Mouse (Mus musculus): ENCODE measurements around the gene Atp1a1. TPM values are rescaled to one million over a fixed set of nuclear protein-coding genes. Genes with fewer than 3 reads are reported as not detected.

The Atp1a1 gene
- polyA plus RNA-seq, 1 experiment from 2014 or later, result 55.2 TPM

DNA sequence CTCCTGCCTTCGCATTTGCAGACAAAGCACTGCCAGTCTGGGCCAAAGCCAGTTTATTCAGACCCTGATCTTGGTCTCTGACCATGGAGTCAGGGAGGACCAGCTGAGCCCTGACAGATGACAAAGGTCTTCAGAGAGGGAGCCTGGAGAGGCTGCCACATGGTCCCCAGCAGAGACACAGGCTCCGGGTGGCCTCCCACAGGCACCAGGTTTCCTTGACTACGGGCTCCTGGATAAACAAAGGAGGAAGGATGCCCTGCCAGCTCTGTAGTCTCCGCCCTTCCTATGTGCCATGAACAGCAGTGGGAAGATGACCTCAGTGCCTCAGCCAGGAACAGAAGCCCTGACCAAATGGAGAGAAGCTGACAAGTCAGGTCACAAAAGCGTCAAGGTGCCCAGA lies 27.1 kb downstream of the Atp1a1 start:
- H3K9me3 ChIP-seq (replicated peaks), result no peaks in the 10 kb centered on the region
- WGBS (ENCODE audit: insufficient replicate concordance), result 80% methylated on average over 5 of the region's 5 CpGs
- no peak overlapping the region for H3K27ac ChIP-seq
- H3K4me3 ChIP-seq, result no peak overlapping the region
- H3K4me1 ChIP-seq, result 0 out of 2 replicates have a peak, but pooled peaks cover 5% of the 10 kb centered on the region
- H3K36me3 ChIP-seq, result peaks cover 77% of the 10 kb centered on the region
- H3K4me2 ChIP-seq, result no peak overlapping the region
- no peak overlapping the region for H3K9ac ChIP-seq
- ATAC-seq, result no peak
- no peaks in the 10 kb centered on the region for H3K27me3 ChIP-seq (replicated peaks)

DNA sequence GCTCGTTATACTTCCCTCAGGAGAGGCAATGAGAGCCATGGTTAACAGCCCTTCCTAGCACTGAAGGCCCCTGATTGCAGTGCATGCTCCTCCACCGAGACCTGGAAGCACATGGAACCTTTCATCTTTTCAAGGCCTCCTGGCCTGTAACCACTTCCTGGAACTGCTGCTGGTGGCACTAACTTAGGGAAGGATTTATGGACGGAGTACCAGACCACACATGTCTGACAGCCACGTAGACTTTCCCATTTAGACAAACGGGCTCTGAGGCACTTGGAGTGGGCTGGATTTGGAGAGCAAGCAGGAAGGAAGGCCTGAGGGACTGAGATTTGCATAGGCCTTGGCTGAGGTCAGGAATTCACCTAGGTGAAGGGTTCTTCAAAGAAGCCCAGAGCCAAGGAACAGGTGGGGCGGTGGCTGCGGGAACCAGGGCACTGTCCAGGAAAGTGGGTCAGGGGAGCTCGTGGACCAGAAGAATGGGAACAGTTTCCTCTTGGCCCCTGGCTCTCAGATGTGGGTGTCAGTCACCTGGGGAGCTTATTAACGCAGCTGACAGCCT lies 28.9 kb downstream of the Atp1a1 start:
- WGBS (ENCODE audit: insufficient replicate concordance), result 69% methylated on average over 9 of the region's 9 CpGs

DNA sequence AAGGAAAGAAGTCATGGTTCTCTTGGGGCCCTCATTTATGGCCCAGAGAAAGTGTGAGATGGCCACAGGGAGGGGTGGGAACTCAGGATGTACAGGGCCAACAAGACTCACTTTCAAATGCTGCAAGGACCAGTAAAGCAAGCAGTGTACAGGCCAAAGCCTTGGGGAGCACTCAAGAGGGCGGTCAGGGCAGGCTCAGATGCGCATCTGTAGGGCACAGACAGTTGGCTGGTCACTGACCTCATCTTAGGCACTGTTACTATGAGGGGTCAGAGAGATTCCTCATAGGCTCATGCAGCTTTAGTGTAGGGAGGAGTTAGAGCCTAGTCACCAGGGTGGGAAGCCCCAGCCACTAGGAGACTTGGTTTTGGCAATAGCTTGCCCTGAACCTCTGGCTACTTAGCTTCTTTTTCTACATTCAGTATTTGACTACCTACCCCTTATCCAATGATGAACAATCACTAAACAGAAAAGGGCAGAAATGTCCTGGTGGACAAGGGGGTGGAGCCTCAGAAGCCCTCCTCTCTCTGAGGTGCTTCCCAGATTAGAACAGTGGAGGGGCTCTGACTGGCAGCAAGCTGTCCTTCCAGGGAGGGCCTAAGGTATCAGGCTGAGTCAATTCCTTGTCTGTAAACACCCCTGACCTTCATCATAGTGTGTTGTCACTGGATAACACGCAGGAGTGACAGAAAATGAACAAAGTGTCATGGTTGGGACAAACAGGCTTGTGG lies 29.9 kb downstream of the Atp1a1 start:
- no peak overlapping the region for H3K4me2 ChIP-seq
- H3K27ac ChIP-seq, result no peak overlapping the region
- no peak overlapping the region for H3K4me3 ChIP-seq
- 0 out of 2 replicates have a peak, but pooled peaks cover 5% of the 10 kb centered on the region for H3K9me3 ChIP-seq (replicated peaks)
- no peak for ATAC-seq
- peaks cover 50% of the 10 kb centered on the region for H3K36me3 ChIP-seq
- 75% methylated on average over 3 of the region's 3 CpGs for WGBS (ENCODE audit: insufficient replicate concordance)
- H3K4me1 ChIP-seq, result peaks cover 17% of the 10 kb centered on the region
- no peaks in the 10 kb centered on the region for H3K27me3 ChIP-seq (replicated peaks)
- no peak overlapping the region for H3K9ac ChIP-seq

More for the DNA sequence above, 28.9 kb downstream of the Atp1a1 start:
- Histone ChIP-seq H3K4me3 (no peak overlapping the region), H3K4me1 (peaks cover 13% of the 10 kb centered on the region), H3K9ac (no peak overlapping the region), H3K27me3 (replicated peaks) (no peaks in the 10 kb centered on the region), H3K36me3 (peaks cover 60% of the 10 kb centered on the region), H3K4me2 (no peak overlapping the region), H3K27ac (no peak overlapping the region; the same call in 1 of the 2 replicates), H3K9me3 (replicated peaks) (no peaks in the 10 kb centered on the region)
- ATAC-seq, result no peak

DNA sequence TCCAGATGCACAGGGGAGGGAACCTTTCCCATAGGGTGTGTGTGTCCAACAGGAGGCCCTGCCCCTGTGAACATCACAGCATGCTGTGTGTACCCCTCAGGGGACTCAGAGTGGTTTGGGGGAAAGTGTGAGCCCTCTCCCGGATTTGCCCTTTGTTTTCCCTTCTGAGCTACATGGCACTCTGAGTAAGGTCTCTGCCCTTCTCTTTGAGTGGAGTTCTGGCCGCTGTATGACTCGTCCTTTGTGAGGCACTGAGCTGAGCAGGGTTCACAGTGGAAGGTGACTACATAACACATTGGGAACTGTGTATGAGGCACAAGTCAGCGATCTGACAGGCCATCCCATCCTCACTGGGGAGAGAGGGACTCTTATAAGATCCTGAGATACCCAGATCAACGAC lies 31.5 kb downstream of the Atp1a1 start:
- Histone ChIP-seq H3K36me3 (peaks cover 34% of the 10 kb centered on the region), H3K4me2 (no peak overlapping the region), H3K27me3 (replicated peaks) (no peaks in the 10 kb centered on the region), H3K9me3 (replicated peaks) (0 out of 2 replicates have a peak, but pooled peaks cover 5% of the 10 kb centered on the region), H3K4me3 (no peak overlapping the region), H3K9ac (no peak overlapping the region), H3K27ac (no peak overlapping the region), H3K4me1 (peaks cover 17% of the 10 kb centered on the region)
- WGBS (ENCODE audit: insufficient replicate concordance), result 70% methylated on average over 5 of the region's 5 CpGs
- ATAC-seq, result no peak

DNA sequence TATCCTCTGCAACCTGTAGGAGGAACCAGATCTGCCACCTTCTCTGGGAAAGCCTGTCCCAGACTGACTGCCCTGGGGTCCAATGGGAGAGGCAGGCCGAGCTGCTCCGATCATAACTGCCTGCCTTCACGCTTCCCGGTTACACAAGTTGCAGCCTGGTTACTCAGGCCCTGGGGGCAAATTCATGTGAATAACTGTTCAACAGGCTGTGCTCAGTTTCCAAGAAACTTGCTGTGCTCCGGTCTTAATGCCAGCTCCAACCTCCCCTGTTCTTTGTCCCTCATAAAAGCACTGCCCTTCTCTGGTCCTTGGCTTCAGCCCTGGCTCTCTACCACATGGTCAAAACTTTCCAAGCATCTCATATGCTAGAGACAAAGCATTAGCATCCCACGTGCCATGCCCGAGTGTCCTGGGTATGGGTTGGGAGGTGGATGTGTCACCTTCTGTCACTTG lies 32.3 kb downstream of the Atp1a1 start:
- Histone ChIP-seq H3K4me1 (peaks cover 17% of the 10 kb centered on the region), H3K4me3 (no peak overlapping the region), H3K4me2 (no peak overlapping the region), H3K27me3 (replicated peaks) (no peaks in the 10 kb centered on the region), H3K36me3 (peaks cover 26% of the 10 kb centered on the region), H3K27ac (no peak overlapping the region), H3K9ac (no peak overlapping the region), H3K9me3 (replicated peaks) (0 out of 2 replicates have a peak, but pooled peaks cover 5% of the 10 kb centered on the region)
- WGBS (ENCODE audit: insufficient replicate concordance), result 73% methylated on average over 7 of the region's 7 CpGs
- no peak for ATAC-seq

DNA sequence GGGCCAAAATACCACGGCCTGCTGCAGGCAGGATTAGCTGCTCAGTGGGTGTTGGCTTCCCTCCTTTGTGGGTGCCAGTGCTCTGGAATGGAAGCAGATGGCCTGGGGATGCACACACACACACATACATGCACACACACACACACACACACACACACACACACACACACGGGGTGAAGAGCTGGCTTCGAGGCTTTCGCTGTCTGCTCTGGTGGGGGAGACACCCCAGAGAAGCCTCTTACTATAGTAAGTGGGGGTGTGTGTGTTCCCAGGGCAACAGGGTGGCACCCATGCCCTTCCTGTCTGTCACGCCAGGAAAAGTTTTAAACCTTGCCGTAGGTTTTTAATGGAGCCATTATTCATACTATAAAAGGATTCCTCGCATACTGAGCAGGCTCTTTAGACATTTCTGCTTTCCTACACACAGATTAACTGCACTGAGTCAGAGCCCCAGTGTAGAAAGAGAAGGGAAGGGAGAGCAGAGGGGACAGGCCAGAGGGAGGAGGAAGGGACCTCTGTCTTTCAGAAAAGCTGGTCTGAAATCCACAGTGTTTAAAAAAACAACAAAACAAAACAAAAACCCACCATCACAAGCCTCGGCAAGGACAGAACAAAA lies 32.9 kb downstream of the Atp1a1 start:
- H3K27me3 ChIP-seq (replicated peaks), result no peaks in the 10 kb centered on the region
- peaks cover 17% of the 10 kb centered on the region for H3K4me1 ChIP-seq
- H3K27ac ChIP-seq, result no peak overlapping the region
- no peak overlapping the region for H3K9ac ChIP-seq
- H3K4me3 ChIP-seq, result no peak overlapping the region
- H3K36me3 ChIP-seq, result peaks cover 20% of the 10 kb centered on the region
- no peak overlapping the region for H3K4me2 ChIP-seq
- ATAC-seq, result no peak
- 0 out of 2 replicates have a peak, but pooled peaks cover 5% of the 10 kb centered on the region for H3K9me3 ChIP-seq (replicated peaks)
- WGBS (ENCODE audit: insufficient replicate concordance), result 78% methylated on average over 8 of the region's 8 CpGs

DNA sequence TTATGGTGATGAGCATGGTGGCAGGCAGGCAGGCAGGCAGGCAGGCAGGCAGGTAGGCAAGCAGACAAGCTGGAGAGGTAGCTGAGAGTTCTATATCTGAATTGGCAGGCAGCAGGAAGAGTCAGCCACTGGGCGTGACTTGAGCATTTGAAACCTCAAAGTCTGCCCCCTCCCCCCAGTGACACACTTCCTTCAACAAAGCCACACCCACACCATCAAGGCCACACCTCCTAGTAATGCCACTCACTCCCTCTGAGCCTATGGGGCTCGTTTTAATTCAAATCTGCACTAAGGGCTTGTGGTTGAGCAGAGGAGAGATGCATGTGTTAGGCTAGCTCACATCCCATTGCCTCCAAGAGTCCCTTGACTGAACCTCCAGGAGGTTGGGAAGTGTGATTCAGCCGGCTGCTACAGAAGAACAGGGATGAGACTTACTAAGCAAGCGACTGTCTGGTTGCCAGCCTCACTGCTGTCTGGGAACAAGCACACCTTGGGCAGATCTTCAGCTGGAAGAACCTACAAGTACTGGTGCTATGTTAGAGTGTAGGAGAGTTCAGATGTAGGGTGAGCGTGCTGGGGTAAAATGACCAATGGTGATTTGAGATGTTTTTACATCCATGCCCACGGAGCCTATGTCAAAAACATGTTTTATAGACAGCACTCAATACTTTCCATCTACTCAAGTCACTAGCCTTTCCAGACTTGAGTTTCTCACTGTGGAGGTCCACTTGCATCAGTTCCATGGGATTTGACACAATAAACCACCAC lies 33.6 kb downstream of the Atp1a1 start:
- 73% methylated on average over 6 of the region's 6 CpGs for WGBS (ENCODE audit: insufficient replicate concordance)
- Histone ChIP-seq H3K27ac (no peak overlapping the region), H3K36me3 (peaks cover 13% of the 10 kb centered on the region), H3K9ac (no peak overlapping the region), H3K4me2 (no peak overlapping the region), H3K4me3 (no peak overlapping the region), H3K9me3 (replicated peaks) (0 out of 2 replicates have a peak, but pooled peaks cover 5% of the 10 kb centered on the region), H3K4me1 (peaks cover 17% of the 10 kb centered on the region), H3K27me3 (replicated peaks) (no peaks in the 10 kb centered on the region)
- ATAC-seq, result peak; percentile 60

DNA sequence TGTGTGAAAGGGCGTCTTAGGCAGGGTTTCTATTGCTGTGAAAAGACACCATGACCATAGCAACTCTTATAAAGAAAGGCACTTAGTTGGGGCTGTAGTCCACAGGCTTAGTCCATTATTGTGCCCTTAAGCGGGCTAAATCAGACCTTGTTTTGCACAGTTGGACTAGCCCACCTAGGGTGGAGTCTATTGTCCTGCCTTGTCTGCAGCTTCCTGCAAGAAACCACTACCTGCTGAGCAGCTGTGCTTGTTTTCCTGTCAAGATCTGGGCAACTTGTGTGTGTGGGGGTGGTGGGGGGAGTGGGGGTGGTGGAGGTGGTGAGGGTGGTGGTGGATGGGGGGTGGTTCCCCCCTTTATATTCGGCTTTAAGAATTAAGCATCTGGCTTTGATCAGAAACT lies 34.2 kb downstream of the Atp1a1 start:
- no peak for ATAC-seq
- WGBS (ENCODE audit: insufficient replicate concordance), result 84% methylated on average over 3 of the region's 3 CpGs

DNA sequence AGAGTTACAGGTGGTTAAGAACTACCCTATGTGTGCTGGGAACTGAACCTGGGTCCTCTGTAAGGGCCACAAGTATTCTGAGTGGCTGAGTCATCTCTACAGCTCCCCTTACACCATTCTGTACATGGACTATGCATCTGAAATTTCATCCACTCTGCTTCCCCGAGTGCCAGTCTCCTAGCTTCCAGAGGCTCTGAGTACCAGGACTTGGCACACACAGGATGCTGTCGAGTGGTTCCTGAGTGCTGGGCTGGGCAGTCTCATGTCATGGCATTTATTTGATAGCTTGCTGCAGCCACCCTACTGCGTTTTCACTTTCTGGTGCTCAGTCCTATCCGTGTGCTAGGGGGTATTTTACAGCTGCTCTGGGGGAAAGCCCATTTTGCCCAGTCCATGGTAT lies 35.9 kb downstream of the Atp1a1 start:
- no peak for ATAC-seq
- H3K36me3 ChIP-seq, result no peaks in the 10 kb centered on the region
- peaks cover 5% of the 10 kb centered on the region; the same call in 1 of the 2 replicates for H3K9me3 ChIP-seq (replicated peaks)
- H3K4me2 ChIP-seq, result no peak overlapping the region
- WGBS (ENCODE audit: insufficient replicate concordance), result 72% methylated on average over 4 of the region's 4 CpGs
- H3K4me1 ChIP-seq, result peaks cover 18% of the 10 kb centered on the region
- no peak overlapping the region for H3K4me3 ChIP-seq
- H3K27me3 ChIP-seq (replicated peaks), result no peaks in the 10 kb centered on the region
- no peak overlapping the region for H3K27ac ChIP-seq
- no peak overlapping the region for H3K9ac ChIP-seq

More for the DNA sequence above, 34.2 kb downstream of the Atp1a1 start:
- Histone ChIP-seq H3K27me3 (replicated peaks) (no peaks in the 10 kb centered on the region), H3K4me2 (no peak overlapping the region), H3K4me1 (peaks cover 17% of the 10 kb centered on the region), H3K9me3 (replicated peaks) (0 out of 2 replicates have a peak, but pooled peaks cover 5% of the 10 kb centered on the region), H3K4me3 (no peak overlapping the region), H3K27ac (no peak overlapping the region), H3K9ac (no peak overlapping the region), H3K36me3 (peaks cover 6% of the 10 kb centered on the region)

DNA sequence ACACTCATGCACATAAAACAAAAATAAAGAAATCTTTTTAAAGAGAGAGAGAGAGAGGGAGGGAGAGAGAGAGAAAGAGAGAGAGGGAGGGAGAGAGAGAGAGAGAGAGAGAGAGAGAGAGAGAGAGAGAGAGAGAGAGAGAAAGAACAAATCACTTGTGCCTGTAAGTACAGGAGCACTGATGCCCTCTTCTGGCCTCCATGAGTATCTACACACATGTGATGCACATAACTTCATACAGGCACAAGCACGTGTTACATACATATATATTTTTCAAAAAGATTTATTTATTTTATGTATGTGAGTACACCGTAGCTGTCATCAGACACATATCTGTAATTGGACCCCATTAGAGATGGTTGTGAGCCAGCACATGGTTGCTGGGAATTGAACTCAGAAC lies 40.5 kb downstream of the Atp1a1 start:
- Histone ChIP-seq H3K4me3 (no peak overlapping the region), H3K9ac (no peak overlapping the region), H3K27ac (no peak overlapping the region), H3K36me3 (no peaks in the 10 kb centered on the region), H3K4me1 (peaks cover 31% of the 10 kb centered on the region), H3K4me2 (no peak overlapping the region), H3K27me3 (replicated peaks) (no peaks in the 10 kb centered on the region), H3K9me3 (replicated peaks) (no peaks in the 10 kb centered on the region; the same call in 1 of the 2 replicates)
- no peak for ATAC-seq
- 94% methylated on average over 2 of the region's 2 CpGs for WGBS (ENCODE audit: insufficient replicate concordance)

DNA sequence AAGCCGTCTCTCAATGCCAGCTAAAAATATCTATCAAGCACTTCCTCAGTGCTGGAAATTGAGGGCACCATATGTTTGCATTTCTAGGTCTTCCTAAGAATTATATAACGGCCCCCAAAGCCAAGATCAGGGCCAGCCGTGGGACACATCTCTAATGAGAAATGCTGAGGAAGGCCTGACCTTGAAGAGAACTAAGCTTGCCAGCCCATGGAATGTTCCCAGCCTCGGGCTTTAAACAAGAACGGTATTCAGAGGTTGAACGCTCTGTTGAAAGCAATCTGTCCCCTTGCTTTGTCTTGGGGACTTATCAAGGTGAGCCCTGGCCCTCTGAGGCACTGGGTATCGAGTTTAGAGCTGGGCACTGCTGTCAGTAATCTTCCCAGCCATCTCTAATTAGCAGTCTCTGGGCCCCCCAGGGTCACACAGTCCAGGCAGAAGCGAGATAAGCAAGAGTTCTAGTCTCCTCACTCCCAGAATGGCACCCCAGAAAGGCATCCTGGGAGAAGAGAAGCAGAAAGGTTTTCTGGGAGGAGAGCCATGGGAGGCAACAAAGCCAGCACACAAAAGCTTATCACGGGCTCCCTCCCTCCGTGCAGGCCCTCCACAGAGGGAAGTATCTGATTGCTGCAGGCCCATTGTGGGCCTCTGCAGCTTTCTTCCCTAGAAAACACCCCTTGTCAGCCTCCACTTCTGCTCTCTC lies 41.8 kb downstream of the Atp1a1 start:
- Histone ChIP-seq H3K36me3 (no peaks in the 10 kb centered on the region), H3K9ac (peak overlapping the region; percentile 1; the same call in 1 of the 2 replicates), H3K9me3 (replicated peaks) (no peaks in the 10 kb centered on the region; the same call in 1 of the 2 replicates), H3K4me2 (peak overlapping the region; percentile 45), H3K27ac (peak overlapping the region; percentile 66), H3K4me1 (peaks cover 31% of the 10 kb centered on the region), H3K4me3 (no peak overlapping the region), H3K27me3 (replicated peaks) (no peaks in the 10 kb centered on the region)
- 25% methylated on average over 10 of the region's 10 CpGs for WGBS (ENCODE audit: insufficient replicate concordance)
- peak; percentile 91 for ATAC-seq

Data from liver, embryonic 12.5 days (tissue).